Mouse (Mus musculus): ENCODE measurements around the gene Pgm3.

Gene Pgm3

DNA sequence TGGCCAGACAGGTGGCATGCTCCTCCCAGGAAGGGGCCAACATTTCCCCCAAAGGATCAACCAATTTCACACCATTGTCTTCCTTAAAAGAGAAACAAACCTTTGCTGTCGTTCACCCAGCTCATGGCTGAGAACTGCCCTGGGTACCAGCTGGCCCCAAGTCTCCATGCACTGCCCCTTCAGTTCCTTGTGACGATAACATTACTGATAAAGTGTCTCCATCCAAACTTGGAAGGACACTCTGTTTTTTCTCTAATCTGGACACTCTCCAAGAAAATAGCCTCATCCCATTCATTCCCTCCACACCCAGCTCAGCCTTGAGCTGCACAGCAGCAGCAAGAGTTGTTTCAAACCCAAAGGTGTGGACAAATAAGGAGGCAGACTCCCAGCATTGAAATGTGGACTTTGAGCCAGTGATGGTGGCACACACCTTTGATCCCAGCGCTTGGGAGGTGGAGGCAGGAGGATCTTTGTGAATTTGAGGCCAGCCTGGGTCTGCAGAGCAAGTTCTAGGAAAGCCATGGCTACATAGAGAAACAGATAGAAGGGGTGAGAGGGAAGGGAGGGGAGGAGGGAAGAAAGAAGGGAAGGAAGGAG is 2.2 kb downstream of the Pgm3 start:
- DNase-seq (ENCODE audit: low spot score) = no peak

DNA sequence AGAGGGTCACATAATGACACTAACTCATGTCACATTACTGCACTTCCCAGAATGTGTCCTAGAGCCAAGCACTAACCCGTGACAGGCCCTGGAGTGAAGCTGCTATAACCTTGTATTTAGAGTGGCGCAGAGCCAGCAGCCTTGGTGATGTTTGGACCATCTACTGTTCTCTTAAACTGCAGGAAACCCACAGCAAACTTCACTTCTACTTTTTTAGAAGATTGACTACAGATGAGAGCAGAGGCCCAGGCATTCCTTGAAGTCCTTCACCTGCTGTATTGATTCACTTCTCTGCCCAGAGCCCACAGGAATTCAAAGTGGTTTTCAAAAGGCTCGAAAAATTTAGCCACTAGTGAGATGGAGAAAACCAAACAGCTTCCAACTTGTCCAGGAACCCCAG is 11.1 kb downstream of the Pgm3 start:
- no peak for DNase-seq (ENCODE audit: low spot score)

DNA sequence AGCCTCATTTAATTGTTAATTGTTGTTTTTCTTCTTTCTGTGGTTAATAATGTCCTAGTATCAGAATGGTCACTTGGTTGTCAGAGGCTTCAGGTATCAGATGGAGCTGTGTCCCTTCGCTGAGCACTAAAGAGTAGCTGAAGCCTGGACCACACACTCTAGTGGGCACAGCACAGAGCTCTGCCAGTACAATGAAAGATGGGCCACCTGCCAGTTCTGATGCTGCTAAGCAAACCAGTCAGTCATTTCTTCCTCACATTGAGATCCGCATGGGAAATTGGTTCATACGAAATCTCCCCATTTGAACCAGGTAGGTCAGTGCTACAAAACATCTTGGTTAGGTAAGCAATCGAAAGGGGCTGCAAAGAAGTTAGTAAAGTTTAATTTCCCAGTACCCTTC is 17.0 kb downstream of the Pgm3 start:
- no peak for DNase-seq (ENCODE audit: low spot score)

DNA sequence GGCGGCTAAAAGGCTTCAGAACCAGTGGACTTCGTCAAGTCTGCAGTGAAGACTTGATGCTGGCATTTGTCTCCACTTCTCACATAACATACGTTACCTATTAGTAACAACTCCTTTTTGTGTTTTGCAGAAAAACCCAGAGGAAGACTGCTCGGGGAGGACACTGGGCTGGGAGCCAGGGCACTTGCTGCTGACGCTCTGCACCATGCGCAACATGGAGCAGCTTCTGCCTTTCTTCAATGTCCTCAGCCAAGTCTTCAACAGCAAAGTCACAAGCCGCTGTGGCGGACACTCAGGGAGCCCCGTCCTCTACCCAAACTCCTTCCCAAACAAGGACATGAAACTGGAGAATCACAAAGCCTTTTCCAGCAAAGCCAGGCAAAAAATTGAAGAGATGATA is 17.8 kb downstream of the Pgm3 start:
- DNase-seq (ENCODE audit: low spot score) = no peak

DNA sequence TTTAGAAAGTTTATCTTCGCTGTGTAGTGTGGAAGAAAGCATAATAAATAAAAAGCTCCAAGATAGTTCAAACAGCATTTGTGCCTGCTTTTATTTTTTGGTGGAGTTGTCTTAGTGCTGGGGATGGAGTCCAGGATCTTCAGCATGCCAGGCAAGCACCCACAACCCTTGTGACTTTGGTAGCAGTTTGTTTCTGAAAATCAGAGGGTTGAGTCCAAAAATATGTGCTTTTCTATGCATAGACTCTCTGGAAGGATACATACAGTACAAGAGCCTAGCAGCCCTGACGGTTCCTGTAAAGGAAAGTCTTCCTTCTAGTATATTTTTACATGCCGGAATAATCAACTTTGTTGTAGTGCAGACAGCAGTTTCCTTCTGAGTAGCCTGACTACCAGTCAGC is 20.9 kb downstream of the Pgm3 start:
- DNase-seq (ENCODE audit: low spot score) = no peak

DNA sequence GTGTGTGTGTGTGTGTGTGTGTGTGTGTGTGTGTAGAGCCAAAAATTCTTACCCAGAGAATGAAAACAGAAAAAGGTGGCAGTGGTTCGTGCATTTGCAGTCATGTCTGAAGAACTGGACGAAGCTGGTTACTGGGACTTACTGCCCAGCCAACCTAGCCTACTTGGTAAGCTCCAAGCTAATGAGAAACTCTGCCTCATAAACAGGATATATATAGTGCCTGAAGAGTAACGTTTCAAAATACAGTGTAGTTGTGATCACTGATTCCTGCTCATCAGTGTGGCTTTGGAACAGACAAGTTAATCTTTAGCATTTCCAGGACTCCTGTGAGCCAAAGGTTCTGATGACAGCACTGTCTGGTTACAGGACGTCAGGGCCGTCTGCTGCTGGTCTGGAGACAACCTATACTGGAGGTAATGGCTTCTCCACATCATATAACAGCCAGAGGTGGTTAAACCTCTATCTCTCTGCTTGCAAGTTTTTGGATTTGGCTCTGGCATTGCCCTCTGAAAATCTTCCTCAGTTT is 21.9 kb downstream of the Pgm3 start:
- DNase-seq (ENCODE audit: low spot score) = no peak

DNA sequence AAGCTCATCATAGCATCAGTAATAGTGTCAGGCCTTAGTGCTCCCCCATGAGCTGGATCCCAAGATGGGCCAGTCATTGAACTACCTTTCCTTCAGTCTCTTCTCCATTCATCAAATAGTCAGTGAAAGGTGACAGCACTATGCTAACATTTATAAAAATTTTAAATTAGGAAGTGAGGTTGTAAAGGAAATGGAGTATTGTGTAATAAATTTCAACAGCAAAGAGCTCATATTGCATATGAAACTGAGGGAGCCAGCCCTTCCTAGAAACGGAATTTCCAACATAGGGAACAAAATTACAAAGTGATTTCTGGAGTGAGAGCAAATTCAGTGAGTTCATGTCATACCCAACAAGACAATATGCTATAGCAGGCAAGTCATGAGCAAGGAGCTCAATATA is 27.1 kb downstream of the Pgm3 start:
- DNase-seq (ENCODE audit: low spot score) = no peak

DNA sequence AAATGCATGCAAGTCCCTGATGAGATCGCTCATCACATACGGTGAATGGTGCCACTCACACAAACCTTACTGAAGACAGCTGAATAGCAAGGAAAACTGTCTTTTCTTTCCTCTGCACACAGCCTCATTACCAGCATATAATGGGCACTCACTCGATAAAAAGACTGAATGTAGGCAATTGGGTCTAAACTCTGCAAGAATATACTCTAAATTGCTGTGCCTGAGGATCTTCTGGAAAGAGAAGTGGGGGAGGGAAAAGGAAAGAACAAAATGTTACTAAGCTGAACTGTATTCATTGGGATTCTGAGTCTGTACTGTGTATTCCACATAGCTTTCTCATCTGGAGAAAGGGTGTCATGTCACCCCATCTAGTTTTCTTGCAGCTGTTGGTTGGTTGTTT is 28.2 kb downstream of the Pgm3 start:
- DNase-seq (ENCODE audit: low spot score) = no peak

DNA sequence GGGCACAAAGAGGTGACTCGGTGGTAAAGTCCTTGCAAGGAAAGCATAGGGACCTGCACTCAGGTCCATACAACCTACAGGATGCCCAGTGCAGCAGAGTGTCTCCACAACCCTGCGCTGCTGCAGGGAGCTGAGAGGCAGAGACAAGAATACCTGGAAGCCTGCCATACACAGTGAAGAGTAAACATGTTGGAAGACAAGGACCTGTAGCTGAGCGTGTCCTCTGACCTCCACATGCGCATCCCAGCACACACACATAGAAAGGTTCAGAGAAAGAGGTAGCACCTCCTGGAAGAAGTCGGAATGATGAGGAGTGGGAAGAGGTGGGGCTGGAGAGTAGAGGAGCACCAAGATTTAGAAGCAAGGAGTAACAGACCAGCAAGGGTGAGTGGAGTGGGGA is 37.6 kb downstream of the Pgm3 start:
- no peak for DNase-seq (ENCODE audit: low spot score)

DNA sequence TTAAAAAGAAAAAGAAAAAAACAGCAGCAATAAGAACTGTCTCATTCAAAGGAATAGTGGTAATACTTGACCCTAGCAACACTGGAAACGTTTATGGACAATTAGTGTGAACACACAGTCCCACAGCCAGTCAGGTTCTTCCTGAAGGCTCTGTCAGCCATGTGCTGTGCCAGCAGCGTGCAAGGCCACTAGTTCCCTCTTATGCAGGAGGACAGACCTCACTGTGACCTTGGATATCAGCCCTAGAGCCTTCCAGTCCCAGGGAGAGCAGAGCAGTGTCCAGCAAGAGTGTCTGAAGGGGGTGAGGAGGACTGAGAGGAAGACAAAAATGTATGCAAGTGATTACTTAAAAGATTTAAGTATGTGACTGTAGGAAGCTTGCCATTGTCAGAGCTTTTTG is 46.0 kb downstream of the Pgm3 start:
- no peak for DNase-seq (ENCODE audit: low spot score)

DNA sequence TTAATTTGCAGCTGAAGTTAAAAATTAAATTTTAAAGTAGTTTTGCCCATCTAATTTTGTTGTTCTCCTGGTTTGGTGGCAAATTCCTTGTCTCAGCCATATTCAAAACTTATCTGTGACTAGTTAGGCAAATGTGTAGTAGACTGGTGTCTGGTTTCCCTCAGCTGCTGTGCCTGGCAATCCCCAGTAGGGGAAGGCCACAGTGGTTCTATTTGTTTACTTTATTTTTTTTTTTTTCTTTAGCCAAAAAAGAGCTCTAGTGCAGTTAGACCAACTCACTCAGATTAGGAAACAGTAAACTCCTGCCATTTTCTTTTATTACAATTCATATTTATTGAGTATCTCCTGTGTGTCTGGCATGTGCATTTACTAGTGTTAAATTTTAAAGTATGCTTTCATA is 49.3 kb downstream of the Pgm3 start:
- DNase-seq (ENCODE audit: low spot score) = no peak

DNA sequence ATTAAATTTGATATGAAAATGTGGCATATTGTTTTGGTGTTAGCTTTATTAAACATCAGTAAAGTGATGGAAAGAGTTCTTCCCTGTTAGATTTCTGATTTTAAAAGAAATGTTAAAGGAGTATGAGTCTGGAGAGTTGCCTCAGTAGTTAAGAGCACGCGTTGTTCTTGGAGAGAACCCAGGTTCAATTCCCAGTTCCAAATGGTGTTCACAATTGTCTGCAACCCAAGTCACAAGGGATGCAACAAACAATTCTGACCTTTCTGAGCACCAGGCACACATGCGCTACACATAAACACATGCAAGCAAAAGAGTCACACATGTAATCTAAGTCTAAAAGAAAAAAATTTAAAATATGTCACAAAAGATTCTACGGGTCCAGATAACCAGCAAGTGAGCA is 56.8 kb downstream of the Pgm3 start:
- DNase-seq (ENCODE audit: low spot score) = no peak

DNA sequence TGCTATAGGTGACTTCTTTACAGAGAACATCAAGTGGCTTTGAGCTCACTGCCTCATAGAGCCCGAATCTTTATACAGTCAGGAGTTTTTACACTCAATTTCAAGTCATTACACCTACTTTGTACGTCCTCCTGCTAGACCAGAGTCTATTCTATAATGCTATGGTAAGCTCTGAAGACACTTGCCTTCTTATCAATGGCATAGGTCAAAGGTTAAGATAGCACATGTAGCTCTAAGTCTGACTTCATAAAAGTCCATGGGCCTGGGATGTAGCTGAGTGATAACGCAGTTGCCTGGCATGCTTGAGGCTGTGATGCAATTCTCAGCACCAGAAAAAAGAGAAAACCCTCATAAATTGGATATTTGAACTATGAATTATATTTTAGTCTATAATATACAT is 57.3 kb downstream of the Pgm3 start:
- DNase-seq (ENCODE audit: low spot score) = no peak

DNA sequence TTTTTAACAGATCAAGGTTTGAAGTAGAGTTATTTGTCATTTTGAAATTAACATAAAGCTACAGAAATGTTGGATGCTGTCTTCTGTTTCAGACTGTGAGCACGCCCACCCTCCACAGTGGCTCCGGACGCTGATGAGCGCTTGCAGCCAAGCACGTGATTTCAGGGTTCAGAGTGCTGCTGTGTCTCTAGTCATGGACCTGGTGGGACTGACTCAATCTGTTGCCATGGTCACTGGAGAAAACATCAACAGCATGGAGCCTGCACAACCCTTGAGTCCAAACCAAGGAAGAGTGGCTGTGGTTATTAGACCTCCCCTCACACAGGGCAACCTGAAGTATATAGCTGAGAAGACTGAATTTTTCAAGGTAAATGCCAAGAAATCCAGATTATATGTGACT is 57.9 kb downstream of the Pgm3 start:
- DNase-seq (ENCODE audit: low spot score) = no peak

DNA sequence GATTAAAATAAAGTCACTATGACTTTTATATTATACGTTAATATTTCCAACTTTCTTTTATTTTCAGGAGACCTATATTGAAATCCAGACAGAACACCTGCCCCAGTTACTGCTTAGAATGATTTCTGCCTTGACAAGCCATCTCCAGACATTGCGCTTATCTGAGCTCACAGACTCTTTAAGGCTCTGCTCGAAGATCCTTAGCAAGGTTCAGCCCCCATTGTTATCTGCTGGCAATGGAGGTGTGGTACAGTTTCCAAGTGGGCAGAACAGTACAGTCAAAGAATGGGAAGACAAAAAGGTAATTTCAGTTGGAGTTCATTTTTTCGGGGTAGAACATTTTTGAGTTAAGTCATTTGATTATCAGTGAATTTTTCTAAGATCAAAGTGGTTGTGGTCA is 64.2 kb downstream of the Pgm3 start:
- no peak for DNase-seq (ENCODE audit: low spot score)
